Mouse (Mus musculus): ENCODE measurements around the gene Krba1.

- TF ChIP-seq CTCF (conservative IDR thresholded peaks at IDR 0.05; ENCODE audit: low read length) (no peak), POU5F1 (IDR thresholded peaks at IDR 0.05; ENCODE audit: borderline replicate concordance, low read length) (no peak), NANOG (IDR thresholded peaks at IDR 0.05; ENCODE audit: borderline replicate concordance, low read length) (no peak)
Measured at GRCm38 (mm10) chr6:48435111-48435510, 39.7 kb downstream of the Krba1 start.
